Mouse (Mus musculus) lung, adult 2 months (tissue): ENCODE measurements at regions not wholly inside any gene's neighbourhood (a gene's known extent, or its start where the extent isn't known, plus 50 kb on each side); places are given as distances from the start of the nearest gene placed in this dataset.

ENCODE experiments used
- CTCF ChIP-seq: fragments of 200-500 bp; IDR thresholded peaks from 2 replicates; pipeline ENCODE4 v1.5.1; 2011; ENCODE audit warnings: mild to moderate bottlenecking, low read length, control low read depth; ENCODE audit not compliant: insufficient read depth
- POLR2A ChIP-seq: fragments of 200-500 bp; IDR thresholded peaks from 2 replicates; pipeline ENCODE4 v1.6.1; 2011; ENCODE audit warnings: low read depth, mild to moderate bottlenecking, control low read depth, low read length, borderline replicate concordance; ENCODE audit errors: extremely low read depth

- TF ChIP-seq POLR2A (no peak), CTCF (no peak)
These were observed 356.8 kb upstream of the Acvr2a start for GRCm38 (mm10) chr2:48457117-48457516.
